Mouse (Mus musculus): ENCODE measurements at regions not wholly inside any gene's neighbourhood (a gene's known extent, or its start where the extent isn't known, plus 50 kb on each side); places are given as distances from the start of the nearest gene placed in this dataset.
"Not testable (repeated sequence)": the region's sequence is repeated elsewhere in the genome, so short reads cannot be mapped to it uniquely, and the experiment has no call there.

- Histone ChIP-seq H3K4me1 (no peaks in the 10 kb centered on the region), H3K27me3 (replicated peaks) (no peaks in the 10 kb centered on the region), H3K4me3 (no peak overlapping the region), H3K9me3 (no peaks in the 10 kb centered on the region), H3K4me2 (no peak overlapping the region), H3K9ac (no peak overlapping the region), H3K36me3 (replicated peaks) (no peaks in the 10 kb centered on the region), H3K27ac (no peak overlapping the region)
- 76% methylated on average over 9 of the region's 9 CpGs for WGBS
- no peak for ATAC-seq (replicated peaks)
Observed at GRCm38 (mm10) chr13:104549016-104549415, 243.3 kb upstream of the Srek1ip1 start.

DNA sequence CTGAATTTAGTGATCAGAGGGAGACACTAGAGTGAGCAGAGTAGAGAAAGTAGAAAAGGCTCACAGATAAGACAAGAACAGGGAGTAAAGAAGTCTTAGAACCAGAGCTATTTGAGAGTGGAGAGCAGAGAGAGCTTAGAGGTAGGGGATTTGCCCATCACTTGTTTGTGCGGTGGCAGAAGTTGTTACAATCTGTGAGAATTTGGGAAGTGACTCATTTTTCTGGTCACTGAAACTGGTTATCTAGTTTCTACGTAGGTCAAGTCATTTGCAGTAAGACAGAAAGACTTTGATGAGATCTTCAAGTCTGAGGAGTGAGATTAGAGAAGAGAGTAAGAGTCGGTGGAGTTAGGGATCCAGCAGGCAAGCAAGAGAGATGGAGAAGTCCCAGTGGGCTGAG lies 239.0 kb upstream of the Srek1ip1 start:
- Histone ChIP-seq H3K36me3 (replicated peaks) (no peaks in the 10 kb centered on the region), H3K4me3 (no peak overlapping the region), H3K9ac (no peak overlapping the region), H3K27ac (no peak overlapping the region), H3K27me3 (replicated peaks) (no peaks in the 10 kb centered on the region), H3K9me3 (no peaks in the 10 kb centered on the region), H3K4me1 (no peaks in the 10 kb centered on the region), H3K4me2 (no peak overlapping the region)
- 87% methylated on average over 3 of the region's 3 CpGs for WGBS
- no peak for ATAC-seq (replicated peaks)

DNA sequence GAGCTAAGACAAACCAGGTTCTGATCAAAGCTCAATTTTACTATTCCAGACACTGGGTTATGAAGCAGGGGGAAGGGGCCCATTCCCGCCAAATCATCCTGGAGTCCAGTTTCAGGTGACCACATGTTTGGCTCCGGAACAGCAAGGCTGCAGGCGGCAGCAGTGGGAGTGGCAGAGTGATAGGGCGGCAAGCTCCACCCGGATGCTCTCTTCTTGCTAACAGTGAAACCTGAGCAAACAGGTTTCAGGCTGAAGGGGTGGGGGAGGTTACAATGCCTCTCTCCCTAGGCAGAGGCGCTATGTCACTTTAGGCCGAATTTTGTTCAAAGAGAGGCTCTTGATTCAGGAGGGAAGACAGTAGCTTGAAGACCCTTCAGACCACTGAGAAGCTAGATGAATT lies 235.7 kb upstream of the Srek1ip1 start:
- not testable (repeated sequence) for H3K36me3 ChIP-seq (replicated peaks); H3K9ac ChIP-seq; H3K4me3 ChIP-seq; H3K9me3 ChIP-seq; H3K4me1 ChIP-seq; H3K4me2 ChIP-seq; ATAC-seq (replicated peaks); H3K27me3 ChIP-seq (replicated peaks); H3K27ac ChIP-seq
- 53% methylated on average over 7 of the region's 7 CpGs for WGBS

DNA sequence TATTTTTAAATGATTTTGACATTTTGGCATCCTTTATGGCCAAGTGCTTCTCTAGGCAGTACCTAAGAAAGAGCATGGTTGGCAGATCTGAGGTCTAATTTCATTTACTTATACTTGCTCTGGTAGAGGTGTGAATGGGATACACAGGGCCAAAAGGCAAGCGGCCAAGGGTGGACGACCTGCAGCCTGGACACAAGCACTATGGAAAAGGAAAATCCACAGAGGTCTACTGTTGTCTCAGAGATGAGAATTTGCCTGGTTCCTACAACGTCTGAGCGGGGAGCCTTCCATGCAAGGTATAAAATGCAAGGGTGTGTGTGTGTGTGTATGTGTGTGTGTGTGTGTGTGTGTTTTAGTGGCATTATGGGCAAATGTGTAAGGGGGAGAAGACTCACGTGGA lies 232.4 kb upstream of the Srek1ip1 start:
- ATAC-seq (replicated peaks): no peak
- Histone ChIP-seq H3K27ac (no peak overlapping the region), H3K9ac (no peak overlapping the region), H3K4me1 (no peaks in the 10 kb centered on the region), H3K4me3 (no peak overlapping the region), H3K36me3 (replicated peaks) (no peaks in the 10 kb centered on the region), H3K9me3 (no peaks in the 10 kb centered on the region), H3K27me3 (replicated peaks) (no peaks in the 10 kb centered on the region), H3K4me2 (no peak overlapping the region)
- WGBS: 94% methylated on average over 5 of the region's 5 CpGs

DNA sequence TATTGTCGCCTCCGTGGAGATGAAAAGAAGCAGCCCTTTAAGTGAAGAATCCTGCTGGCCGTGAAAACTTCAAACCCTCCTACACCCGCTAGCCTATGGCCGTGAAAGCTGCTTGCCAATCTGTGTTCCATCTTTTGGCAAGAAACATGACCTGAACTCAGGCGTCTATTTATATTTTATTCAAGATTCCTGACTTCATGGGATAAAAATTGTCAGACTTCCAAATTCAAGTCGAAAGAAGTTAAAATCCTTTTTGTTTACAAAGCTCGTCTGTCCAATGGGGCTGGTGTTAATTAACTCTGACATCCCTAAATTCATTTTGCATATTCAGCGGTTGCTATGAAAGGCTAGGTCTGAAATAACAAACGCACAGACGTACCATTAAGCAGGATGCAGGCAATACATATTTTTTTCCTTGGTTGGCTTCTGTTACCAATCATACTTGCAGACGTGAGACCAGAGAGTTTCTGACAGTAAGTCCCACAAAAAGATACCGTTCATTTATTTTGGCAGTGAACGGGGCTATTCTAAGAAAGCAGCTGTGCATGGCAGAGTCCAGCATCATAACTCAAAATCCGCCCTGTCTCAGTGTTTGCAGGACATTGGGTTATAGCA lies 231.7 kb upstream of the Srek1ip1 start:
- Histone ChIP-seq H3K4me2 (no peak overlapping the region), H3K27ac (no peak overlapping the region), H3K9ac (no peak overlapping the region), H3K9me3 (no peaks in the 10 kb centered on the region), H3K4me3 (no peak overlapping the region), H3K4me1 (no peaks in the 10 kb centered on the region), H3K36me3 (replicated peaks) (no peaks in the 10 kb centered on the region), H3K27me3 (replicated peaks) (no peaks in the 10 kb centered on the region)
- no peak for ATAC-seq (replicated peaks)
- 58% methylated on average over 15 of the region's 15 CpGs for WGBS

DNA sequence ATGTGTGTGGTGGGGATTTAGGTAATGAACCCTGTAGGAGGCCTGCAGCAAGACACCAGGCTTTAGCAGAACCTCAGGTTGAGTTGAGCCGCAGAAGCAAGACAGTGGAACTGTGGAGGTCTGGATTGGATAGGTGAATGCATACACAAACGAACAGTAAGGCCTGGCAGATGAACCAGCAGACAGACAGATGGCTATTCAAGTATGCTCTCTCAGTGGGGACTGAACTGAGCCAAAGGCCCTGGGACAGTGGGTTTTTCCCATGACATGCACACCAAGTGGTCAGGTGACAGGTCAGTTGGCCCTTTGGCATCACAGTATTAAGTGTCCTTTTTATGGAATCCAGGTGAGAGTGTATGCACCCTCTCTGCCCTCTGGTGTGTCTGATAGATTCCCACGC lies 229.7 kb upstream of the Srek1ip1 start:
- ATAC-seq (replicated peaks): no peak
- Histone ChIP-seq H3K9me3 (no peaks in the 10 kb centered on the region), H3K4me3 (no peak overlapping the region), H3K4me1 (no peaks in the 10 kb centered on the region), H3K4me2 (no peak overlapping the region), H3K27me3 (replicated peaks) (no peaks in the 10 kb centered on the region), H3K36me3 (replicated peaks) (no peaks in the 10 kb centered on the region), H3K9ac (no peak overlapping the region), H3K27ac (no peak overlapping the region)
- 64% methylated on average over 3 of the region's 3 CpGs for WGBS

DNA sequence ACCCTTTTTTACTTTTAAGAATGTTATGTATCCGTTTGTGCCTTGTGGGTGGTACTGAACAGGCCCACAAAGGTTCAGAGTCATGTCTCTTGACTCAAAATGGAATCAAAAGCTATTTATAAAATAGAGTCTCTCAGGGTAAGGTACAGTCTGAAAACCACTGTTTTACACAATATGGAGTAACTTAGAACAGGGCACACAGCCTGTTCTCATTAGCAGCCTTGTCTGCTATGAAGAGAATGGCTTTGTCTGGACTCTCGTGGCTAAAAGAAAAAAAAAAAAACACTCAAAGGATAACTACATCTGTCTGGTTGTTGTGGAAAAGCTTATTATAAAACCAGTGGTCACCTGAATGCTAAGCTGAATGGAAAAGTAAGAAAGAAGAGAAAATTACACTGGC lies 229.3 kb upstream of the Srek1ip1 start:
- no peak overlapping the region for H3K4me2 ChIP-seq
- no peak overlapping the region for H3K4me3 ChIP-seq
- no peaks in the 10 kb centered on the region for H3K27me3 ChIP-seq (replicated peaks)
- H3K27ac ChIP-seq: no peak overlapping the region
- WGBS: 45% methylated on average over 2 of the region's 2 CpGs
- no peaks in the 10 kb centered on the region for H3K9me3 ChIP-seq
- no peaks in the 10 kb centered on the region for H3K4me1 ChIP-seq
- no peak overlapping the region for H3K9ac ChIP-seq
- no peaks in the 10 kb centered on the region for H3K36me3 ChIP-seq (replicated peaks)
- no peak for ATAC-seq (replicated peaks)

DNA sequence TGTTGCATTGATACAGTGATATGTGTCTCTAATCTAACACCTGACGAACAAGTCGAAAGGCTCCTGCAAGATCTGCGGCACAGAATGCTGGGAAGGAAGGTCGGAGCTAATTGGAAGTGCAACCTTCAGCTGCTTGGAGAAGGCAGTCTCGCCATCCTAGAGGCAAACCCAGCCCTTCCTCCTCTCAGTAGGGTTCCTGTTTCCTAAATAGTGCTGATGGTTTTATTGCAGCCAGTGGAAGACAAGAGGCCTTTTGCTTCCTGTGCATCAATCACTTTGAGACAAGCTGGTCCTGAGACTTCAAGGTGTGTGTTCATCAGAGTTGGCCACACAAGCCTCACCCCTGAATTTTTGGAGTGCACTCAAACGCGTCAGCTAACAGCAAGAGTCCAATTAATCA lies 228.4 kb upstream of the Srek1ip1 start:
- H3K27me3 ChIP-seq (replicated peaks): no peaks in the 10 kb centered on the region
- 65% methylated on average over 7 of the region's 7 CpGs for WGBS
- H3K9ac ChIP-seq: no peak overlapping the region
- H3K4me3 ChIP-seq: no peak overlapping the region
- H3K4me1 ChIP-seq: no peaks in the 10 kb centered on the region
- no peaks in the 10 kb centered on the region for H3K9me3 ChIP-seq
- no peak overlapping the region for H3K27ac ChIP-seq
- no peak overlapping the region for H3K4me2 ChIP-seq
- ATAC-seq (replicated peaks): no peak
- H3K36me3 ChIP-seq (replicated peaks): no peaks in the 10 kb centered on the region

DNA sequence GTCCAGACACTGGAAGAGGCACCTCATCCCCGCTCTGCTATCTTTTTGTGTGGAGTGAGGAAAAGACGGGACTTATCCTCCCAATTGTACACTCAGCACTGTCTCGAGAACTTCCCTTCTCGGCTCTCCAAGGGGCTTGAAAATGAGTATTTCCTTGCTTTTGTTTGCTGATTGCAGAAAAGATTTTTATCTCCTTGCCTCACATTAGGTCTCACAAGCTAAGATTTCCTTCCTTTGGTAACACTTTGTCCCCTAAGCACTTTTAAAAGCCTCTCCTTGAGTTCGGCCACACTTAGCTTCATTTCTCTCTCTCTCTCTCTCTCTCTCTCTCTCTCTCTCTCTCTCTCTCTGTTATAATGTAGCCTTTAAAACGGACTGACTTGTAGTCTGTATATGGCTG lies 222.5 kb upstream of the Srek1ip1 start:
- Histone ChIP-seq H3K9me3 (no peaks in the 10 kb centered on the region), H3K36me3 (replicated peaks) (no peaks in the 10 kb centered on the region), H3K9ac (no peak overlapping the region), H3K4me3 (no peak overlapping the region), H3K4me2 (no peak overlapping the region), H3K27me3 (replicated peaks) (no peaks in the 10 kb centered on the region), H3K27ac (no peak overlapping the region), H3K4me1 (no peaks in the 10 kb centered on the region)
- no peak for ATAC-seq (replicated peaks)
- 63% methylated on average over 6 of the region's 6 CpGs for whole genome bisulfite sequencing

GRCm38 (mm10) chr13:104572236-104572635 lies 220.0 kb upstream of the Srek1ip1 start:
- Histone ChIP-seq H3K4me3 (no peak overlapping the region), H3K36me3 (replicated peaks) (no peaks in the 10 kb centered on the region), H3K27me3 (replicated peaks) (no peaks in the 10 kb centered on the region), H3K4me2 (no peak overlapping the region), H3K9me3 (no peaks in the 10 kb centered on the region), H3K4me1 (no peaks in the 10 kb centered on the region), H3K27ac (no peak overlapping the region), H3K9ac (no peak overlapping the region)
- no peak for ATAC-seq (replicated peaks)
- WGBS: 73% methylated on average over 10 of the region's 10 CpGs

DNA sequence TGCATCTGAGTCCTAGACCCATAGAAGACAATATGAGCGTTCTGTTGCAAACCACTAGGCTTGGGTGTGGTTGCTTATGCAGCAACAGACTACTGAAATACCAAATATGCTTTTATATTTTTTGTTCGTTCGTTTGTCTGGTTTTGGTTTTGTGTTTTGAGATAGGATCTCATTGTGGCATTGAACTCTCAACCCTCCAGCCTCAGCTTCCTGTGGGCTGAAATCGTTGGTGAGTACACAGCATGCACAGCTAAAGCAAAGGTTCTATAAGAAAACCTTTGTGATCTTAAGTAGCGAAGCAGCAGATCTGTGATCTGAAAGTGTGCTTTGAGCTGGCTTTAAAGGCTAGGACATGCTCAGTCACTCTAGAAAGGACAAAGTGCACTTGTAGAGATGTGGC lies 217.9 kb upstream of the Srek1ip1 start:
- Histone ChIP-seq H3K4me3 (no peak overlapping the region), H3K9ac (no peak overlapping the region), H3K27me3 (replicated peaks) (no peaks in the 10 kb centered on the region), H3K4me2 (no peak overlapping the region), H3K9me3 (no peaks in the 10 kb centered on the region), H3K36me3 (replicated peaks) (no peaks in the 10 kb centered on the region), H3K4me1 (no peaks in the 10 kb centered on the region), H3K27ac (no peak overlapping the region)
- WGBS: 85% methylated on average over 5 of the region's 5 CpGs
- no peak for ATAC-seq (replicated peaks)

GRCm38 (mm10) chr13:104576188-104576789 lies 216.0 kb upstream of the Srek1ip1 start:
- H3K4me2 ChIP-seq: no peak overlapping the region
- H3K27me3 ChIP-seq (replicated peaks): no peaks in the 10 kb centered on the region
- no peaks in the 10 kb centered on the region for H3K36me3 ChIP-seq (replicated peaks)
- H3K9me3 ChIP-seq: no peaks in the 10 kb centered on the region
- H3K27ac ChIP-seq: no peak overlapping the region
- no peak overlapping the region for H3K4me3 ChIP-seq
- H3K4me1 ChIP-seq: no peaks in the 10 kb centered on the region
- ATAC-seq (replicated peaks): 0 out of 2 replicates have a peak, but pooled peaks have one; percentile 42
- H3K9ac ChIP-seq: no peak overlapping the region
- WGBS: 57% methylated on average over 10 of the region's 10 CpGs

DNA sequence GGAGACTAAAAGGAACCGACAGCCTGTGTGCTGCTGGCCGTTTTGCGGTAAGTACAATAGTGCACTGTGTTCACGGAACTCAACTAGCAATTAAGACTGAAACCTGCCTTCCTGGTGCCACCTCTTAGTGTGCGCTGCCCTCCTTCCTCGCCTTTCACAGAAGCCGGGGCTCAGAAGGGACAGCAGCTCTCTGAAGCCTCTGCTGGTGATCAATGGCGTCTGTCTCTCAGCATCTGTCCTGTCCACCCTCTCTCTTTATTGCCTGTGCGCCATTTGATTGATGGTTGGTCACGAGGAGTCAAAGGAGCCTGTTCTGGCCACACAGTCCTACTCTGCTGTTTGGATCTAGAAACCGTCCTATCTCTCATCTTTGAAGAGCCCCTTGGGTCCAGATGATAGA lies 214.4 kb upstream of the Srek1ip1 start:
- Histone ChIP-seq H3K27ac (no peak overlapping the region), H3K27me3 (replicated peaks) (no peaks in the 10 kb centered on the region), H3K4me2 (no peak overlapping the region), H3K4me3 (no peak overlapping the region), H3K9ac (no peak overlapping the region), H3K36me3 (replicated peaks) (no peaks in the 10 kb centered on the region), H3K4me1 (no peaks in the 10 kb centered on the region), H3K9me3 (no peaks in the 10 kb centered on the region)
- no peak for ATAC-seq (replicated peaks)
- 89% methylated on average over 11 of the region's 11 CpGs for WGBS
